ENCODE assay signal across 29 mouse cellular contexts in the genomic region with DNA sequence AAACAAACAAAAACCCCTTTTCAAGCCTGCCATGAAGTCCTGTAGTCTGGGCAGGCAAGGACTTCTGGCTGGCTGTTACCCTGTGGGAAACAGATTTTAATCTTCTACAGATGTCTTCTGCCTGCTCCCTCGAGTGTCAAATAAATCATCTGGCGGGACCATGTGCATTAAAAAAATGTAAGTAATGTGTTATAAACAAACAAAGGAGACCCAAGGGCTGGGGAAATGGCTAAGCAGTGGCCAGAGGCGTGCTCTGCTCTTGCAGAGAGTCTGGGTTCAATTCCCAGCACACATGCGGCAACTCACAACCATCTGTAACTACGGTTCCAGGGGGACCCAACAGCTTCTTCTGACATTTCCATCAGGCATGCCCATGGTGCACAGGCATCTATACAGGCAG.
A peak's percentile ranks its signal among the peaks of the same experiment; 100 is the strongest.
DNase-seq lines count a peak whose midpoint lies in the region; ATAC-seq and TF ChIP-seq lines count a peak whose summit lies in the region.
"Had no signal": no experiment of that assay in that cellular context is flagged by ENCODE, and none has a peak within 500 bp of the region (broad histone marks: within the 10 kb centered on the region; RNA-seq: fewer than 3 reads in every experiment).

No protein-coding gene starts in this region.

- WGBS in intestine, embryonic 14.5 days: 58% methylated on average over 5 of the region's 5 CpGs
- WGBS in intestine, embryonic 15.5 days: 66% methylated on average over 5 of the region's 5 CpGs
- 48% methylated on average over 5 of the region's 5 CpGs for WGBS in lung, embryonic 14.5 days
- WGBS in lung, postnatal 0 days: 47% methylated on average over 5 of the region's 5 CpGs

- H3K4me1 ChIP-seq in intestine, embryonic 14.5 days (replicated peaks; ENCODE audit: control insufficient read depth, insufficient read depth, low read length): peaks cover 19% of the 10 kb centered on the region
- peaks cover 23% of the 10 kb centered on the region for H3K4me1 ChIP-seq in intestine, embryonic 15.5 days (replicated peaks)
- H3K4me1 ChIP-seq in lung, embryonic 14.5 days (ENCODE audit: insufficient read depth): 0 out of 2 replicates have a peak, but pooled peaks cover 14% of the 10 kb centered on the region
- peaks cover 19% of the 10 kb centered on the region; the same call in 1 of the 2 replicates for H3K4me1 ChIP-seq in lung, postnatal 0 days (ENCODE audit: insufficient read depth, low read depth, low read length)

- no peak for TF ChIP-seq EP300 in lung, postnatal 0 days (IDR thresholded peaks at IDR 0.05)

- H3K9me3 ChIP-seq in intestine, embryonic 14.5 days (ENCODE audit: control insufficient read depth, low read length): 0 out of 2 replicates have a peak, but pooled peaks cover 2% of the 10 kb centered on the region
- H3K9me3 ChIP-seq in intestine, embryonic 15.5 days: no peaks in the 10 kb centered on the region
- H3K9me3 ChIP-seq in lung, embryonic 14.5 days (ENCODE audit: low read depth, low read length): no peaks in the 10 kb centered on the region
- no peaks in the 10 kb centered on the region for H3K9me3 ChIP-seq in lung, postnatal 0 days (ENCODE audit: low read length)
- H3K9me3 ChIP-seq: forebrain, embryonic 10.5 days; forebrain, embryonic 15.5 days; heart, embryonic 10.5 days; heart, embryonic 15.5 days; limb, embryonic 12.5 days; liver, embryonic 15.5 days; lung, embryonic 15.5 days; midbrain, embryonic 12.5 days had no signal

- no peak for ATAC-seq in intestine, embryonic 14.5 days (replicated peaks; ENCODE audit: low FRiP score, low TSS enrichment, low read depth)
- no peak for ATAC-seq in intestine, embryonic 15.5 days
- no peak for ATAC-seq in lung, embryonic 14.5 days (ENCODE audit: insufficient read depth)
- no peak for ATAC-seq in lung, postnatal 0 days
- ATAC-seq: CD4-positive, CD25-positive, alpha-beta regulatory T cell, adult 4 months; forebrain, embryonic 15.5 days; hindbrain, embryonic 16.5 days; intestine, embryonic 16.5 days had no signal

- no peak for DNase-seq in intestine, embryonic 14.5 days (ENCODE audit: low spot score)
- DNase-seq in lung, embryonic 14.5 days: peak; percentile 60
- DNase-seq in lung, postnatal 0 days (ENCODE audit: low spot score): no peak
- DNase-seq in adipocyte (ENCODE audit: low spot score): peak; percentile 63
- DNase-seq in thymus, postnatal 36 days: no peak
- DNase-seq in frontal cortex, adult 2 months (ENCODE audit: extremely low spot score in 1 of 2, low spot score in 1 of 2): no peak
- DNase-seq: adrenal gland, adult 2 months; adrenal gland, postnatal 36 days; cerebellum, adult 8-10 months; cerebellum, postnatal 25 days; gastrocnemius, postnatal 10 days; kidney, postnatal 14 days; lung, postnatal 36 days; right cerebral cortex, adult 18-20 months; spleen, adult 18-20 months; thymus, adult 18-20 months; thymus, postnatal 25 days had no signal

- no peak overlapping the region for H3K4me3 ChIP-seq in intestine, embryonic 14.5 days (ENCODE audit: low read depth, low read length)
- H3K4me3 ChIP-seq in intestine, embryonic 15.5 days (replicated peaks): no peak overlapping the region
- no peak overlapping the region for H3K4me3 ChIP-seq in lung, embryonic 14.5 days (ENCODE audit: low read depth, low read length)
- H3K4me3 ChIP-seq in lung, postnatal 0 days (ENCODE audit: low read depth, low read length): no peak overlapping the region
- H3K4me3 ChIP-seq: forebrain, embryonic 10.5 days; forebrain, embryonic 15.5 days; heart, embryonic 10.5 days; heart, embryonic 15.5 days; limb, embryonic 12.5 days; liver, embryonic 15.5 days; lung, embryonic 15.5 days; midbrain, embryonic 12.5 days had no signal

- TF ChIP-seq CTCF in lung, embryonic 14.5 days (IDR thresholded peaks at IDR 0.05; ENCODE audit: low read depth): no peak
- no peak for TF ChIP-seq CTCF in lung, postnatal 0 days (IDR thresholded peaks at IDR 0.05)

- H3K4me2 ChIP-seq in intestine, embryonic 14.5 days (ENCODE audit: low read length): no peak overlapping the region
- no peak overlapping the region for H3K4me2 ChIP-seq in intestine, embryonic 15.5 days (replicated peaks)
- no peak overlapping the region for H3K4me2 ChIP-seq in lung, embryonic 14.5 days
- no peak overlapping the region for H3K4me2 ChIP-seq in lung, postnatal 0 days (replicated peaks; ENCODE audit: low read depth, low read length)
- H3K4me2 ChIP-seq: forebrain, embryonic 15.5 days; heart, embryonic 15.5 days; limb, embryonic 12.5 days; liver, embryonic 15.5 days; lung, embryonic 15.5 days; midbrain, embryonic 12.5 days had no signal

- 0 out of 2 replicates have a peak overlapping the region, but pooled peaks have one; percentile 8 for H3K27ac ChIP-seq in intestine, embryonic 14.5 days (ENCODE audit: low read depth)
- no peak overlapping the region for H3K27ac ChIP-seq in intestine, embryonic 15.5 days
- no peak overlapping the region for H3K27ac ChIP-seq in lung, embryonic 14.5 days (ENCODE audit: low read depth)
- no peak overlapping the region for H3K27ac ChIP-seq in lung, postnatal 0 days (ENCODE audit: low read length)
- H3K27ac ChIP-seq: forebrain, embryonic 10.5 days; forebrain, embryonic 15.5 days; heart, embryonic 10.5 days; heart, embryonic 15.5 days; limb, embryonic 12.5 days; liver, embryonic 15.5 days; midbrain, embryonic 12.5 days had no signal

- no peaks in the 10 kb centered on the region for H3K27me3 ChIP-seq in intestine, embryonic 14.5 days (replicated peaks; ENCODE audit: control insufficient read depth, insufficient read depth, low read length)
- no peaks in the 10 kb centered on the region for H3K27me3 ChIP-seq in intestine, embryonic 15.5 days (replicated peaks)
- no peaks in the 10 kb centered on the region for H3K27me3 ChIP-seq in lung, embryonic 14.5 days (ENCODE audit: insufficient read depth, low read length)
- no peaks in the 10 kb centered on the region for H3K27me3 ChIP-seq in lung, postnatal 0 days (replicated peaks; ENCODE audit: insufficient read depth, low read length)
- H3K27me3 ChIP-seq: forebrain, embryonic 15.5 days; heart, embryonic 15.5 days; limb, embryonic 12.5 days; liver, embryonic 15.5 days; lung, embryonic 15.5 days; midbrain, embryonic 12.5 days had no signal

- H3K36me3 ChIP-seq in intestine, embryonic 14.5 days (ENCODE audit: control insufficient read depth, insufficient read depth, low read length): no peaks in the 10 kb centered on the region
- no peaks in the 10 kb centered on the region for H3K36me3 ChIP-seq in intestine, embryonic 15.5 days
- no peaks in the 10 kb centered on the region for H3K36me3 ChIP-seq in lung, embryonic 14.5 days (ENCODE audit: insufficient read depth)
- no peaks in the 10 kb centered on the region for H3K36me3 ChIP-seq in lung, postnatal 0 days (ENCODE audit: insufficient read depth, low read length)
- H3K36me3 ChIP-seq: forebrain, embryonic 10.5 days; forebrain, embryonic 15.5 days; heart, embryonic 10.5 days; heart, embryonic 15.5 days; limb, embryonic 12.5 days; liver, embryonic 15.5 days; lung, embryonic 15.5 days; midbrain, embryonic 12.5 days had no signal

- H3K9ac ChIP-seq in intestine, embryonic 14.5 days (ENCODE audit: low read length): no peak overlapping the region
- H3K9ac ChIP-seq in intestine, embryonic 15.5 days: no peak overlapping the region
- no peak overlapping the region for H3K9ac ChIP-seq in lung, embryonic 14.5 days
- no peak overlapping the region for H3K9ac ChIP-seq in lung, postnatal 0 days (replicated peaks; ENCODE audit: low read depth)
- H3K9ac ChIP-seq: forebrain, embryonic 15.5 days; heart, embryonic 15.5 days; limb, embryonic 12.5 days; liver, embryonic 15.5 days; lung, embryonic 15.5 days; midbrain, embryonic 12.5 days had no signal

Comparison
In these comparisons a context has a peak if more than half of its experiments do, and no peak if none do; other contexts are left out.
1. DNase-seq: peak in lung, embryonic 14.5 days (single experiment) and adipocyte (single experiment); none in intestine, embryonic 14.5 days (single experiment), lung, postnatal 0 days (single experiment), thymus, postnatal 36 days (0 of 2) and frontal cortex, adult 2 months (0 of 2).